Mouse (Mus musculus): ENCODE results near the gene Trir.

- TF ChIP-seq CTCF (conservative IDR thresholded peaks at IDR 0.05; ENCODE audit: low read length) (no peak), NANOG (IDR thresholded peaks at IDR 0.05; ENCODE audit: borderline replicate concordance, low read length) (no peak)
Observed at GRCm38 (mm10) chr8:84981644-84982498, 44.8 kb upstream of the Trir start.

All from E14TG2a.4 (cell line).